Mouse (Mus musculus) midbrain, embryonic 12.5 days (tissue): ENCODE data around the gene Irgc1. TPM values are rescaled to one million over a fixed set of nuclear protein-coding genes. Genes with fewer than 3 reads are reported as not detected.
"Not testable (repeated sequence)": the region's sequence is repeated elsewhere in the genome, so short reads cannot be mapped to it uniquely, and the experiment has no call there.

ENCODE experiments used
- ATAC-seq: fragments of 200-750 bp; cut with Nextera tagmentation; 2 replicates; pipeline ENCODE4 v1.8.0; 2017; ENCODE audit warnings: low read depth, moderate TSS enrichment, moderate library complexity; ENCODE audit not compliant: low FRiP score
- H3K27ac ChIP-seq: fragments of 300-500 bp; sonication (generic); replicated peaks from 2 replicates; pipeline ENCODE4 v1.5.1; 2016; ENCODE audit warnings: mild to moderate bottlenecking
- H3K27me3 ChIP-seq: fragments of 300-500 bp; sonication (generic); 2 replicates; pipeline ENCODE4 v1.6.1; 2016; ENCODE audit warnings: mild to moderate bottlenecking
- H3K36me3 ChIP-seq: fragments of 300-500 bp; sonication (generic); 2 replicates; pipeline ENCODE4 v1.6.1; 2016
- H3K4me1 ChIP-seq: fragments of 300-500 bp; sonication (generic); 2 replicates; pipeline ENCODE4 v1.6.1; 2016
- H3K4me2 ChIP-seq: fragments of 300-500 bp; sonication (generic); replicated peaks from 2 replicates; pipeline ENCODE4 v1.6.1; 2016; ENCODE audit warnings: mild to moderate bottlenecking, moderate library complexity
- H3K4me3 ChIP-seq: fragments of 300-500 bp; sonication (generic); 2 replicates; pipeline ENCODE4 v1.5.1; 2016; ENCODE audit warnings: mild to moderate bottlenecking
- H3K9ac ChIP-seq: fragments of 300-500 bp; sonication (generic); replicated peaks from 2 replicates; pipeline ENCODE4 v1.6.1; 2016; ENCODE audit warnings: mild to moderate bottlenecking, moderate library complexity
- H3K9me3 ChIP-seq: fragments of 300-500 bp; sonication (generic); 2 replicates; pipeline ENCODE4 v1.6.1; 2016; ENCODE audit warnings: mild to moderate bottlenecking
- WGBS: fragments of 180-500 bp; shearing (Covaris S2); methylation state at CpG from one replicate; pipeline ENCODE4 v1.1.7; 2016; 5-methylcytosine and 5-hydroxymethylcytosine counted together
- polyA plus RNA-seq: library from polyadenylated mRNA; unstranded; fragments of >200 nt; fragmentation: Nextera tagmentation; extraction: Ambion mirVana; gene quantifications from 2 replicates; pipeline ENCODE4 v1.2.1, GENCODE M21; 2016

The Irgc1 gene
- polyA plus RNA-seq, 1 experiment from 2014 or later = not detected

GRCm38 (mm10) chr7:24410831-24411230 lies 41.3 kb downstream of the Irgc1 start:
- H3K27ac ChIP-seq = no peak overlapping the region
- WGBS = 88% methylated on average over 3 of the region's 3 CpGs
- peaks cover 26% of the 10 kb centered on the region for H3K36me3 ChIP-seq
- ATAC-seq = no peak
- H3K4me2 ChIP-seq = no peak overlapping the region
- no peak overlapping the region for H3K4me3 ChIP-seq
- no peaks in the 10 kb centered on the region for H3K9me3 ChIP-seq
- no peak overlapping the region for H3K9ac ChIP-seq
- no peaks in the 10 kb centered on the region for H3K27me3 ChIP-seq
- H3K4me1 ChIP-seq = no peaks in the 10 kb centered on the region; the same call in 1 of the 2 replicates

GRCm38 (mm10) chr7:24410123-24410522 lies 42.0 kb downstream of the Irgc1 start:
- no peak overlapping the region for H3K9ac ChIP-seq
- 92% methylated on average over 6 of the region's 6 CpGs for WGBS
- no peaks in the 10 kb centered on the region for H3K27me3 ChIP-seq
- H3K4me3 ChIP-seq = no peak overlapping the region
- H3K9me3 ChIP-seq = no peaks in the 10 kb centered on the region
- H3K27ac ChIP-seq = no peak overlapping the region
- no peak for ATAC-seq
- no peaks in the 10 kb centered on the region; the same call in 1 of the 2 replicates for H3K4me1 ChIP-seq
- H3K4me2 ChIP-seq = no peak overlapping the region
- H3K36me3 ChIP-seq = peaks cover 28% of the 10 kb centered on the region

- no peaks in the 10 kb centered on the region; the same call in 1 of the 2 replicates for H3K4me1 ChIP-seq
- no peak for ATAC-seq
- H3K27ac ChIP-seq = no peak overlapping the region
- H3K9me3 ChIP-seq = no peaks in the 10 kb centered on the region
- H3K36me3 ChIP-seq = peaks cover 41% of the 10 kb centered on the region
- no peak overlapping the region for H3K9ac ChIP-seq
- H3K4me2 ChIP-seq = no peak overlapping the region
- no peaks in the 10 kb centered on the region for H3K27me3 ChIP-seq
- 96% methylated on average over 9 of the region's 9 CpGs for WGBS
- no peak overlapping the region for H3K4me3 ChIP-seq
These were observed 43.9 kb downstream of the Irgc1 start for GRCm38 (mm10) chr7:24408186-24408585.

- Histone ChIP-seq H3K4me2 (no peak overlapping the region), H3K36me3 (peaks cover 53% of the 10 kb centered on the region), H3K27ac (no peak overlapping the region), H3K9ac (no peak overlapping the region; the same call in 1 of the 2 replicates), H3K27me3 (no peaks in the 10 kb centered on the region), H3K9me3 (no peaks in the 10 kb centered on the region), H3K4me3 (no peak overlapping the region), H3K4me1 (no peaks in the 10 kb centered on the region; the same call in 1 of the 2 replicates)
- ATAC-seq = peak; percentile 47
- WGBS = 49% methylated on average over 5 of the region's 5 CpGs
These were observed 45.4 kb downstream of the Irgc1 start for GRCm38 (mm10) chr7:24406528-24407344.

GRCm38 (mm10) chr7:24405649-24406048 lies 46.4 kb downstream of the Irgc1 start:
- Histone ChIP-seq H3K27ac (no peak overlapping the region), H3K9ac (no peak overlapping the region), H3K27me3 (no peaks in the 10 kb centered on the region), H3K4me1 (peaks cover under 1% of the 10 kb centered on the region; the same call in 1 of the 2 replicates), H3K9me3 (no peaks in the 10 kb centered on the region), H3K4me2 (no peak overlapping the region), H3K36me3 (peaks cover 53% of the 10 kb centered on the region), H3K4me3 (no peak overlapping the region)
- ATAC-seq = no peak
- WGBS = 89% methylated on average over 13 of the region's 13 CpGs

GRCm38 (mm10) chr7:24402851-24403250 lies 49.2 kb downstream of the Irgc1 start:
- H3K36me3 ChIP-seq = peaks cover 52% of the 10 kb centered on the region
- no peaks in the 10 kb centered on the region for H3K27me3 ChIP-seq
- ATAC-seq = no peak
- H3K4me2 ChIP-seq = no peak overlapping the region
- no peak overlapping the region for H3K27ac ChIP-seq
- H3K9ac ChIP-seq = no peak overlapping the region
- WGBS = over 99% methylated on average over 9 of the region's 9 CpGs
- peaks cover 5% of the 10 kb centered on the region for H3K4me1 ChIP-seq
- H3K4me3 ChIP-seq = no peak overlapping the region
- H3K9me3 ChIP-seq = no peaks in the 10 kb centered on the region

- 93% methylated on average over 4 of the region's 4 CpGs for WGBS
- H3K36me3 ChIP-seq = peaks cover 35% of the 10 kb centered on the region
These were observed 51.6 kb downstream of the Irgc1 start for GRCm38 (mm10) chr7:24400489-24400888.

GRCm38 (mm10) chr7:24400082-24400452 lies 52.0 kb downstream of the Irgc1 start:
- H3K27me3 ChIP-seq = no peaks in the 10 kb centered on the region
- peak overlapping the region; percentile 97 for H3K27ac ChIP-seq
- H3K4me2 ChIP-seq = peak overlapping the region; percentile 62
- H3K9me3 ChIP-seq = no peaks in the 10 kb centered on the region
- H3K4me1 ChIP-seq = peaks cover 5% of the 10 kb centered on the region; the same call in 1 of the 2 replicates
- peaks cover 31% of the 10 kb centered on the region for H3K36me3 ChIP-seq
- peak overlapping the region; percentile 66 for H3K4me3 ChIP-seq
- ATAC-seq = peak; percentile 16; the same call in 1 of the 2 replicates
- peak overlapping the region; percentile 65; the same call in 1 of the 2 replicates for H3K9ac ChIP-seq
- 17% methylated on average over 3 of the region's 3 CpGs for WGBS

More at GRCm38 (mm10) chr7:24400489-24400888, 51.6 kb downstream of the Irgc1 start:
- not testable (repeated sequence) for H3K4me1 ChIP-seq, H3K9ac ChIP-seq, ATAC-seq, H3K27ac ChIP-seq, H3K27me3 ChIP-seq, H3K9me3 ChIP-seq
- peak overlapping the region; percentile 62 for H3K4me2 ChIP-seq
- H3K4me3 ChIP-seq = peak overlapping the region; percentile 66; the same call in 1 of the 2 replicates

- WGBS = 3% methylated on average over 66 of the region's 66 CpGs
- Histone ChIP-seq H3K9me3 (no peaks in the 10 kb centered on the region), H3K4me2 (peak within 1 kb of the TSS; percentile 62), H3K27me3 (no peaks in the 10 kb centered on the region), H3K4me3 (peak within 1 kb of the TSS; percentile 66), H3K9ac (peak within 1 kb of the TSS; percentile 65), H3K36me3 (peaks cover 25% of the 10 kb centered on the region), H3K27ac (peak within 1 kb of the TSS; percentile 97), H3K4me1 (peaks cover 5% of the 10 kb centered on the region; the same call in 1 of the 2 replicates)
- ATAC-seq = peak; percentile 97
These were observed 52.6 kb downstream of the Irgc1 start, which contains the start of gene Smg9 for GRCm38 (mm10) chr7:24399256-24400081. TSS of gene Smg9 (plus strand) at chr7:24399619.

GRCm38 (mm10) chr7:24398364-24398913 lies 53.7 kb downstream of the Irgc1 start:
- H3K27ac ChIP-seq = no peak overlapping the region
- peaks cover 15% of the 10 kb centered on the region for H3K36me3 ChIP-seq
- H3K9me3 ChIP-seq = no peaks in the 10 kb centered on the region
- 93% methylated on average over 8 of the region's 8 CpGs for WGBS
- peaks cover 5% of the 10 kb centered on the region; the same call in 1 of the 2 replicates for H3K4me1 ChIP-seq
- H3K4me3 ChIP-seq = no peak overlapping the region
- no peak for ATAC-seq
- no peak overlapping the region for H3K9ac ChIP-seq
- H3K27me3 ChIP-seq = no peaks in the 10 kb centered on the region
- no peak overlapping the region for H3K4me2 ChIP-seq

- H3K4me1 ChIP-seq = peaks cover 5% of the 10 kb centered on the region; the same call in 1 of the 2 replicates
- H3K27ac ChIP-seq = no peak overlapping the region
- ATAC-seq = no peak
- no peak overlapping the region for H3K4me2 ChIP-seq
- no peaks in the 10 kb centered on the region for H3K9me3 ChIP-seq
- H3K4me3 ChIP-seq = no peak overlapping the region
- H3K27me3 ChIP-seq = no peaks in the 10 kb centered on the region
- 80% methylated on average over 11 of the region's 11 CpGs for WGBS
- H3K9ac ChIP-seq = no peak overlapping the region
- H3K36me3 ChIP-seq = 0 out of 2 replicates have a peak, but pooled peaks cover under 1% of the 10 kb centered on the region
These were observed 55.3 kb downstream of the Irgc1 start for GRCm38 (mm10) chr7:24396832-24397231.
